Mouse (Mus musculus) midbrain, embryonic 16.5 days (tissue): ENCODE data around the gene Slx4ip. TPM values are rescaled to one million over a fixed set of nuclear protein-coding genes. Genes with fewer than 3 reads are reported as not detected.

ENCODE experiments used
- ATAC-seq: fragments of 200-750 bp; cut with Nextera tagmentation; 2 replicates; pipeline ENCODE4 v1.8.0; 2017; ENCODE audit warnings: moderate TSS enrichment
- H3K27ac ChIP-seq: fragments of 300-500 bp; sonication (generic); 2 replicates; pipeline ENCODE4 v1.5.1; 2014; ENCODE audit warnings: mild to moderate bottlenecking, low read length, mixed read lengths
- H3K27me3 ChIP-seq: fragments of 300-500 bp; sonication (generic); 2 replicates; pipeline ENCODE4 v1.6.1; 2014; ENCODE audit warnings: low read depth, low read length, mixed read lengths; ENCODE audit not compliant: control insufficient read depth, insufficient read depth
- H3K36me3 ChIP-seq: fragments of 300-500 bp; sonication (generic); 2 replicates; pipeline ENCODE4 v1.6.1; 2014; ENCODE audit warnings: mild to moderate bottlenecking, low read length, moderate library complexity, mixed read lengths; ENCODE audit not compliant: control insufficient read depth, insufficient read depth
- H3K4me1 ChIP-seq: fragments of 300-500 bp; sonication (generic); 2 replicates; pipeline ENCODE4 v1.6.1; 2014; ENCODE audit warnings: mild to moderate bottlenecking, low read length, mixed read lengths; ENCODE audit not compliant: control insufficient read depth, insufficient read depth
- H3K4me2 ChIP-seq: fragments of 300-500 bp; sonication (generic); 2 replicates; pipeline ENCODE4 v1.6.1; 2014; ENCODE audit warnings: mild to moderate bottlenecking, low read length, mixed read lengths
- H3K4me3 ChIP-seq: fragments of 300-500 bp; sonication (generic); 2 replicates; pipeline ENCODE4 v1.5.1; 2014; ENCODE audit warnings: low read depth, mild to moderate bottlenecking, low read length, moderate library complexity, mixed read lengths
- H3K9ac ChIP-seq: fragments of 300-500 bp; sonication (generic); 2 replicates; pipeline ENCODE4 v1.6.1; 2014; ENCODE audit warnings: low read depth, low read length, mixed read lengths
- H3K9me3 ChIP-seq: fragments of 300-500 bp; sonication (generic); replicated peaks from 2 replicates; pipeline ENCODE4 v1.6.1; 2014; ENCODE audit warnings: mild to moderate bottlenecking, low read length, mixed read lengths; ENCODE audit not compliant: control insufficient read depth, poor library complexity, severe bottlenecking
- WGBS: fragments of 180-500 bp; shearing (Covaris S2); extraction: QIAGEN DNeasy Blood & Tissue Kit; methylation state at CpG from one replicate; pipeline ENCODE4 v1.1.7; 2014; 5-methylcytosine and 5-hydroxymethylcytosine counted together
- polyA plus RNA-seq: library from polyadenylated mRNA; unstranded; fragments of >200 nt; fragmentation: Nextera tagmentation; extraction: Ambion mirVana; gene quantifications from 2 replicates; pipeline ENCODE4 v1.2.1, GENCODE M21; 2015

The Slx4ip gene
- polyA plus RNA-seq, 1 experiment from 2014 or later: 13.2 TPM

DNA sequence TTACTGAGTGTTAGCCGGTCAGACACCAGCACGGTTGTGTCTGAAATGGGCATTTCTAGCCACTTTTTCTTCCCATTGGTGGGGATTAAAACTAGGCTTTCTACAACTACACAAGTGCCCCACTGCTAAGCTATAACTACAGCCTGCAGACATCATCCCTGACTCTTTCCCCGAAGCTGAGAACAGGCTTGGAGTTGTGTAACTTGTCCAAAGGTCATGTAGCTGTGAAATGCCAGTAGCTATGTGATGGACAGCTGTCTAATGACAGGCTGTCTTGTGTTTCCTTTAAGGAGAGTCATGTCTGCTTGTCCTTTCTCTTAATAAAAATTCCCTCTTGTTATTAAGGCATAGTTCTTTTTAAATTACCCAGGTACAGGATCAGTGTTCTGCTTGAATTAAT is 122.1 kb downstream of the Slx4ip start:
- no peak for ATAC-seq
- 66% methylated on average over 3 of the region's 3 CpGs for WGBS
- no peaks in the 10 kb centered on the region for H3K36me3 ChIP-seq
- no peaks in the 10 kb centered on the region for H3K4me1 ChIP-seq
- no peak overlapping the region for H3K4me3 ChIP-seq
- H3K4me2 ChIP-seq: no peak overlapping the region
- H3K27me3 ChIP-seq: no peaks in the 10 kb centered on the region
- no peaks in the 10 kb centered on the region for H3K9me3 ChIP-seq
- H3K9ac ChIP-seq: no peak overlapping the region
- no peak overlapping the region for H3K27ac ChIP-seq

DNA sequence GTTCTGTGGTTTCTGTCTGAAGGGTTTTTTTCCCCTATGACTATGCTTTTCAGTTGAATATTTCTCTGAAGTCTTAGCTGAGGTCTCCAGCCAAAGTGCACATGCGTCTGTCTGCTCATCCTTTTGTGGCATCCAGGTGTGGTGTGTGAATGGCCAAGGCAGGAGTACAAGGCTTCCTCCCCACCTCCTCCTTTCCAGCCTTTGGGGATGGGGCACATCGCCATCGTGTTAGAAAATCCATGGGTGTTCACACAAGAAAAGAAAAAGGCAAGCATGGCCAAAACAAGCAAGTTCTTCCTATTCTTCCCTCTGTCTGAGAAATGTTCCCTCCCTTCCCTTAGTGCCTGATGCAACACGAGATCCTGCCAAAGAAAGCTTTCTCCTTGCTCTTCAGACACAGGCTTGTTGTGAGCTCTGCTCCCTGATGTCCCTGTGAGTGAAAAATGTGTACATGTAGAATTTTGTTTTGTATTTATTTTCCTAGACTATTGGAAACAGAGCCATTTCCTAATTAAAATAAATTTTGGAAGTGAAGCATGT is 122.9 kb downstream of the Slx4ip start:
- Histone ChIP-seq H3K9me3 (no peaks in the 10 kb centered on the region), H3K36me3 (no peaks in the 10 kb centered on the region), H3K4me3 (no peak overlapping the region), H3K4me2 (no peak overlapping the region), H3K9ac (no peak overlapping the region), H3K27me3 (no peaks in the 10 kb centered on the region), H3K27ac (no peak overlapping the region), H3K4me1 (no peaks in the 10 kb centered on the region)
- 61% methylated on average over 4 of the region's 4 CpGs for WGBS
- no peak for ATAC-seq

DNA sequence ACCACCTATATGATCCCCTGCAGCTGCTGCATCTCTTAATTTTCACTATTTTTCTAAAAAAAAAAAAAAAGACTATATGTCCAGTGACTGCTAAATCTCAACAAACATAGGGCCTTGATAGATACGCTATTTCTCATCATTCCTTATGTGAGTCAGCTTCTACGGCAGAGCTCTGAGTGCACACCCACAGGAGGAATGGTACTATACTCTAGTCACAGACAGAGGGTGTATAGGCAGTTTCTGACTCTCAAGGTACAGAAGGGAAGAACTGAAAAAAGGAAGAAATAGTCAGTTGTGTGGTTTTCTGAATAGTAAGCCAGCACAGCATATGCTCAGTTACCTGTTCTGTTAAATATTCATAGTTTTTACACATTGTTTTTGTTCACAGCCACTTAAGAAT is 123.4 kb downstream of the Slx4ip start:
- Histone ChIP-seq H3K27ac (no peak overlapping the region), H3K9me3 (no peaks in the 10 kb centered on the region), H3K4me2 (no peak overlapping the region), H3K9ac (no peak overlapping the region), H3K27me3 (no peaks in the 10 kb centered on the region), H3K4me1 (no peaks in the 10 kb centered on the region), H3K36me3 (no peaks in the 10 kb centered on the region), H3K4me3 (no peak overlapping the region)
- WGBS: 78% methylated on average over 2 of the region's 2 CpGs
- ATAC-seq: no peak

DNA sequence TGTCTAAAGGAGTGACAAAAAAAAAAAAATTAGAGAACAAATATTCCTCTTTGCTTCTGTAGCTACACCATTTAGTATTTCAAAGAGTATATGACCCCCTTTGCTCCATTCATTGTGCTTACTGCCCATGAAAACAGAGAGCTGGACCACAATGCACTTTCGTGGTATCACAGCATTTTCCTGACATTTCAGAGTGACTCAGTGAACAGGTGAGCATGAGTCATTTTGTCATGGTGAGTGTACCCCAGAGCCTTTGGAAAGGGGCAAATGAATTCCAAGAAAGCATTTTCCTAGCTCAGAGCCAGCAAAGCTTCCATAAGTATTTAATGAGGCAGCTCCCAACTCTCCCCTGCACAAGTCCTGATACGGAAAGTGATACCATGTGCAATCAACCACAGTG is 153.1 kb downstream of the Slx4ip start:
- Histone ChIP-seq H3K27ac (no peak overlapping the region), H3K4me1 (no peaks in the 10 kb centered on the region), H3K27me3 (no peaks in the 10 kb centered on the region), H3K9ac (no peak overlapping the region), H3K9me3 (no peaks in the 10 kb centered on the region), H3K36me3 (no peaks in the 10 kb centered on the region), H3K4me2 (no peak overlapping the region), H3K4me3 (no peak overlapping the region)
- 91% methylated on average over 2 of the region's 2 CpGs for WGBS
- no peak for ATAC-seq

DNA sequence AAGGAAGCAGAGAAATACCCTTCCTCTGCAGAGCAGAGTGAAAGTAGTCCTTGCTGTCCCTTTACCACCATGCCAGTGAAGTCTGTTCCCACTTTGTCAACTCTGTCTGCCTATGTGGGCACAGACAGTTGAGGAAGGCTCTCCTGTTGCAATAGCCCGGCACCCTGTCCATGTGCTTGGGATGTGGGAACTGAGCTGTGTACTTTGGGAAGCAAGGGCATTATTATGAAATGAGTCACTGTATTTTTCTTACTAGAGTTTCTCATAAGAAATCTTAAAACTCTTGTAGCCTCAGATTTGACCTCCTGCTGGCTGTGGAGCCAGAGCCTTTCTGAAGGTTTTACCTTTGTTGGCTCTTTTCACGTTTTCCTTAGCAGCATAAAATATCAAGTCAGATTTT is 158.3 kb downstream of the Slx4ip start:
- no peaks in the 10 kb centered on the region for H3K27me3 ChIP-seq
- H3K36me3 ChIP-seq: no peaks in the 10 kb centered on the region
- H3K9ac ChIP-seq: no peak overlapping the region
- no peak for ATAC-seq
- 86% methylated on average over 2 of the region's 2 CpGs for WGBS
- H3K27ac ChIP-seq: no peak overlapping the region
- H3K4me3 ChIP-seq: no peak overlapping the region
- no peaks in the 10 kb centered on the region for H3K4me1 ChIP-seq
- H3K4me2 ChIP-seq: no peak overlapping the region
- H3K9me3 ChIP-seq: no peaks in the 10 kb centered on the region

DNA sequence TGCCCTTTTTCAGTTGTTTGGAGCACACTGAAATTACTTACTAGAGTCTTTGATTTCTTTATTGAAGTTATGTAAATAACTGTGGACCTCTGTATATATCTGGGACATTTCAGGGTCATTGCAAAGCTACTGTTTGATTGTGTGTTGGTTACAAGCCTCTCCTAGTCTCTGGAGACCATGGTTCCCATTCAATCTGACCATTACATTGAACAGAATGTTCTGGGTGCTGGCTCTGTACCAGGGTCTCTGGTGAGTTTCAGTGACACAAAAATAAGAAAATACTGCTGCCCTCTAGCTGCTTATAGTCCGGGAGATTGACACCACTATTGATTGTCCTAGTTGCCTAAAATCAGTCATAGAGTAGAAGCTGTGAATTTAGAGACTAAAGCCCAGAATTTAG is 158.9 kb downstream of the Slx4ip start:
- H3K9me3 ChIP-seq: no peaks in the 10 kb centered on the region
- no peak for ATAC-seq
- 86% methylated on average over 1 of the region's 1 CpGs for WGBS
- no peaks in the 10 kb centered on the region for H3K36me3 ChIP-seq
- no peaks in the 10 kb centered on the region for H3K4me1 ChIP-seq
- no peak overlapping the region for H3K9ac ChIP-seq
- no peak overlapping the region for H3K4me2 ChIP-seq
- H3K4me3 ChIP-seq: no peak overlapping the region
- no peak overlapping the region for H3K27ac ChIP-seq
- no peaks in the 10 kb centered on the region for H3K27me3 ChIP-seq

DNA sequence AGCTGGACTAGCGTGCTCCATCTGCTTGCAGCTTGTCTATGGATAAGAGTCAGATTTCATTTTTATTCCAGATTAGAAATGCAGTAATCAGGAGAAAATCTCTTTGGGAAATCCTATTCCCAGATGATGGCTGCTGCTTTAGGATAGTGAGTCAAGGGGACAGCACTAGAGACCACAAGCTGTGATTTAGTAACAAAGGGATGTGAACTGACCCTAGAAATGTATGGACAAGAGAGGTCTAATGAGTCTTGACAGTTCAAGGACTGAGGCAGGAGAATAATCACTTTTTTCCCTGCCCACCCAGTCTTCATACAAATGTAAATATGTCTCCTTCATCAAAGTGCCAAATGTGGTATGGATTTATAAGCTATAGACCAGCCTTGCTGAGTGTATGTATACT is 172.8 kb downstream of the Slx4ip start:
- H3K4me2 ChIP-seq: no peak overlapping the region
- no peaks in the 10 kb centered on the region for H3K27me3 ChIP-seq
- H3K36me3 ChIP-seq: no peaks in the 10 kb centered on the region
- no peak overlapping the region for H3K4me3 ChIP-seq
- no peaks in the 10 kb centered on the region for H3K9me3 ChIP-seq
- H3K4me1 ChIP-seq: no peaks in the 10 kb centered on the region
- ATAC-seq: no peak
- H3K9ac ChIP-seq: no peak overlapping the region
- 48% methylated on average over 1 of the region's 1 CpGs for WGBS
- H3K27ac ChIP-seq: no peak overlapping the region

DNA sequence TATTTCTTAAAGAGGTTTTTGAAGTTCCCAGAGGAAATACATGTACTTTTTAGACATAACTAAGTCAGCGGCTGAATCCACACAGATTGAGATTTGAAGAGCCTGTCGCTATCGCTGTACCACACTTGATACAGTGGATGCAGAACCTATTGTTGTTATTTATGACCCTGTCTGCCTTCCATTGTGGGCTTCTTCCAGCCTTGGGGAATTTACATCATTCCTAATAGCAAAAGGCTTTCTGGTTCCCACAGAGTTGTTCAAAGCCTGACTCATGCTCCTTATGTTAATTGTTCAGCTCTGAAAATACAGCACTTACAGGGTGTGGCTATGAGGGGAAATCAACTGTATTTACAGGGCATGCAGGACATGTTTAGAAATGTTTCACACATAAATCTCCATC is 173.5 kb downstream of the Slx4ip start:
- Histone ChIP-seq H3K9ac (no peak overlapping the region), H3K27me3 (no peaks in the 10 kb centered on the region), H3K27ac (no peak overlapping the region), H3K4me1 (no peaks in the 10 kb centered on the region), H3K4me2 (no peak overlapping the region), H3K4me3 (no peak overlapping the region), H3K9me3 (no peaks in the 10 kb centered on the region), H3K36me3 (no peaks in the 10 kb centered on the region)
- no peak for ATAC-seq
- WGBS: 19% methylated on average over 3 of the region's 3 CpGs

DNA sequence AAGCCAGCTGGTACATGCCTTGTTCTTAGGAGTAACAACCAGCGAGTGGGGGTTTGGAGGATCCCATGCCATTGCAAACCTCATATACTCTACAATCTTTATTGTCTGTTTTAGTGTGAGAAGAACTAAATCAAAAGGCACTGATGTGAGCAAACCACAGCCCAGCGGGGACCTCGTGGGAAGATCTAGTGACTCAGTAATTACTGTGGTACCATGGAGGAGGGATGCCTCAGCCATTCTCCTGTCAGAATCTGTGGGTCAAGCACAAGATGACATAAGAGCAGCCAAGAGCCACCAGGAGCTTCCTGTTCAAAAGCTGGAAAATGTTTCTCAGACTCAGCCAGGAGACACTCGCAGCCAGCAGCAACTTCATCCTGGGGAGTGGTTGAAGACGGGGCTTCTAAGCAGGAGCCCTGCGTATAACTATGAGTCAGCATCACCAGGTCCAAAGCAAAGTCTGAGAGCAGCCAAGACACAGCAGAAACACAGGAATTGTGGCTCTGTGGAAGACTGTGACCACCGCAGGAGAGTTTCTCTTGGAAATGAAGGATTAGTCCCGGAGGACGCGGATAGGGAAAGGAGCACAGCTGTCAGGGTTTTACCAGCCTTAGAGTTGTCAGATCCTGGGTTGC is 176.6 kb downstream of the Slx4ip start:
- H3K4me3 ChIP-seq: no peak overlapping the region
- H3K4me1 ChIP-seq: no peaks in the 10 kb centered on the region
- H3K36me3 ChIP-seq: no peaks in the 10 kb centered on the region
- no peak overlapping the region for H3K9ac ChIP-seq
- 78% methylated on average over 10 of the region's 10 CpGs for WGBS
- H3K9me3 ChIP-seq: no peaks in the 10 kb centered on the region
- no peaks in the 10 kb centered on the region for H3K27me3 ChIP-seq
- H3K4me2 ChIP-seq: no peak overlapping the region
- no peak overlapping the region for H3K27ac ChIP-seq
- no peak for ATAC-seq
